Mouse (Mus musculus) MEL (cell line): ENCODE data around the gene Dpyd.

Experiments used
- CTCF ChIP-seq, 3 experiments: IDR thresholded peaks in 2 of 3; conservative IDR thresholded peaks in 1 of 3; 2 replicates each; pipeline ENCODE4 v1.5.1; 2011 to 2012; ENCODE audit warnings: low read length in 3 of 3, low read depth in 2 of 3, mild to moderate bottlenecking in 2 of 3, improper control_type of control experiment in 1 of 3, inconsistent platforms in 1 of 3, mixed read lengths in 1 of 3, moderate library complexity in 1 of 3; ENCODE audit not compliant: control insufficient read depth in 1 of 3, insufficient read depth in 1 of 3, poor library complexity in 1 of 3, severe bottlenecking in 1 of 3
- GATA1 ChIP-seq: IDR thresholded peaks from 2 replicates; pipeline ENCODE4 v1.6.1; 2011; ENCODE audit warnings: low read depth, low read length, improper control_type of control experiment
- KAT2A ChIP-seq: conservative IDR thresholded peaks from 2 replicates; pipeline ENCODE4 v1.6.1; 2012; ENCODE audit warnings: low read depth, low read length, improper control_type of control experiment, inconsistent platforms
- MAFK ChIP-seq: IDR thresholded peaks from 2 replicates; pipeline ENCODE4 v1.6.1; 2011; ENCODE audit warnings: low read depth, mild to moderate bottlenecking, low read length, improper control_type of control experiment, borderline replicate concordance
- MXI1 ChIP-seq: IDR thresholded peaks from 2 replicates; pipeline ENCODE4 v1.6.1; 2011; ENCODE audit warnings: mild to moderate bottlenecking, low read depth, low read length, improper control_type of control experiment
- MYB ChIP-seq: IDR thresholded peaks from 2 replicates; pipeline ENCODE4 v1.6.1; 2011; ENCODE audit warnings: mild to moderate bottlenecking, low read depth, low read length, improper control_type of control experiment
- MYC ChIP-seq: IDR thresholded peaks from 2 replicates; pipeline ENCODE4 v1.6.1; 2011; ENCODE audit warnings: low read depth, mild to moderate bottlenecking, low read length, improper control_type of control experiment, moderate library complexity
- POLR2A ChIP-seq, 2 experiments: IDR thresholded peaks; 2 replicates each; pipeline ENCODE4 v1.6.1; 2011 to 2012; ENCODE audit warnings: low read length in 2 of 2, mild to moderate bottlenecking in 2 of 2, control low read depth in 1 of 2, improper control_type of control experiment in 1 of 2, low read depth in 1 of 2, moderate library complexity in 1 of 2; ENCODE audit not compliant: control insufficient read depth in 1 of 2, insufficient read depth in 1 of 2, poor library complexity in 1 of 2
- POLR2AphosphoS2 ChIP-seq: IDR thresholded peaks from 2 replicates; pipeline ENCODE4 v1.6.1; 2011; ENCODE audit warnings: low read length, improper control_type of control experiment
- RCOR1 ChIP-seq: IDR thresholded peaks from 2 replicates; pipeline ENCODE4 v1.6.1; 2012; ENCODE audit warnings: low read depth, mild to moderate bottlenecking, inconsistent platforms, low read length, improper control_type of control experiment
- TAL1 ChIP-seq: IDR thresholded peaks from 2 replicates; pipeline ENCODE4 v1.6.1; 2012; ENCODE audit warnings: mild to moderate bottlenecking, inconsistent platforms, low read length, moderate library complexity, mixed read lengths

GRCm38 (mm10) chr3:119126003-119126402 is 564.1 kb downstream of the Dpyd start:
- TF ChIP-seq CTCF (IDR thresholded peaks at IDR 0.05 in 2 of 3, conservative IDR thresholded peaks at IDR 0.05 in 1 of 3; ENCODE audit: control insufficient read depth in 1 of 3, insufficient read depth in 1 of 3, low read depth in 2 of 3, low read length in 3 of 3, poor library complexity in 1 of 3, severe bottlenecking in 1 of 3) (no peak), RCOR1 (no peak), MXI1 (no peak), MYC (no peak), TAL1 (no peak), MAFK (no peak), POLR2A (IDR thresholded peaks at IDR 0.05; ENCODE audit: control insufficient read depth in 1 of 2, insufficient read depth in 1 of 2, low read depth in 1 of 2, low read length in 2 of 2, poor library complexity in 1 of 2) (no peak), GATA1 (no peak), POLR2AphosphoS2 (no peak), MYB (no peak), KAT2A (no peak)
